Mouse (Mus musculus) embryonic facial prominence, embryonic 14.5 days (tissue): ENCODE measurements around the gene Trpc4ap. TPM values are rescaled to one million over a fixed set of nuclear protein-coding genes. Genes with fewer than 3 reads are reported as not detected.
A peak's percentile ranks its signal among the peaks of the same experiment; 100 is the strongest.

Experiments used
- ATAC-seq: fragments of 200-750 bp; cut with Nextera tagmentation; 2 replicates; pipeline ENCODE4 v1.8.0; 2017; ENCODE audit warnings: low read depth, moderate number of reproducible peaks, moderate TSS enrichment
- DNase-seq: peaks from one replicate; pipeline ENCODE4 v3.0.0-alpha.2; 2015; ENCODE audit warnings: low spot score
- H3K27ac ChIP-seq: fragments of 300-500 bp; sonication (generic); replicated peaks from 2 replicates; pipeline ENCODE4 v1.5.1; 2014; ENCODE audit warnings: low read depth, mild to moderate bottlenecking, low read length, moderate library complexity
- H3K27me3 ChIP-seq: fragments of 300-500 bp; sonication (generic); replicated peaks from 2 replicates; pipeline ENCODE4 v1.6.1; 2014; ENCODE audit warnings: low read length; ENCODE audit not compliant: control insufficient read depth, insufficient read depth
- H3K36me3 ChIP-seq: fragments of 300-500 bp; sonication (generic); 2 replicates; pipeline ENCODE4 v1.6.1; 2014; ENCODE audit warnings: low read length, mixed read lengths; ENCODE audit not compliant: control insufficient read depth, insufficient read depth
- H3K4me1 ChIP-seq: fragments of 300-500 bp; sonication (generic); 2 replicates; pipeline ENCODE4 v1.6.1; 2014; ENCODE audit warnings: antibody characterized with exemption, low read length; ENCODE audit not compliant: control insufficient read depth, insufficient read depth
- H3K4me2 ChIP-seq: fragments of 300-500 bp; sonication (generic); 2 replicates; pipeline ENCODE4 v1.6.1; 2014; ENCODE audit warnings: low read depth, mild to moderate bottlenecking, low read length, moderate library complexity, mixed read lengths
- H3K4me3 ChIP-seq: fragments of 300-500 bp; sonication (generic); 2 replicates; pipeline ENCODE4 v1.5.1; 2014; ENCODE audit warnings: low read depth, mild to moderate bottlenecking, low read length
- H3K9ac ChIP-seq: fragments of 300-500 bp; sonication (generic); 2 replicates; pipeline ENCODE4 v1.6.1; 2014; ENCODE audit warnings: low read depth, mild to moderate bottlenecking, low read length, moderate library complexity, mixed read lengths
- H3K9me3 ChIP-seq: fragments of 300-500 bp; sonication (generic); 2 replicates; pipeline ENCODE4 v1.6.1; 2016; ENCODE audit warnings: low read length; ENCODE audit not compliant: control insufficient read depth
- WGBS: fragments of 180-500 bp; shearing (Covaris S2); extraction: QIAGEN DNeasy Blood & Tissue Kit; methylation state at CpG from one replicate; pipeline ENCODE4 v1.1.7; 2014; 5-methylcytosine and 5-hydroxymethylcytosine counted together
- polyA plus RNA-seq: library from polyadenylated mRNA; unstranded; fragments of >200 nt; fragmentation: Nextera tagmentation; extraction: Ambion mirVana; gene quantifications from 2 replicates; pipeline ENCODE4 v1.2.1, GENCODE M21; 2014

Trpc4ap gene
- polyA plus RNA-seq, 1 experiment from 2014 or later: 131 TPM

DNA sequence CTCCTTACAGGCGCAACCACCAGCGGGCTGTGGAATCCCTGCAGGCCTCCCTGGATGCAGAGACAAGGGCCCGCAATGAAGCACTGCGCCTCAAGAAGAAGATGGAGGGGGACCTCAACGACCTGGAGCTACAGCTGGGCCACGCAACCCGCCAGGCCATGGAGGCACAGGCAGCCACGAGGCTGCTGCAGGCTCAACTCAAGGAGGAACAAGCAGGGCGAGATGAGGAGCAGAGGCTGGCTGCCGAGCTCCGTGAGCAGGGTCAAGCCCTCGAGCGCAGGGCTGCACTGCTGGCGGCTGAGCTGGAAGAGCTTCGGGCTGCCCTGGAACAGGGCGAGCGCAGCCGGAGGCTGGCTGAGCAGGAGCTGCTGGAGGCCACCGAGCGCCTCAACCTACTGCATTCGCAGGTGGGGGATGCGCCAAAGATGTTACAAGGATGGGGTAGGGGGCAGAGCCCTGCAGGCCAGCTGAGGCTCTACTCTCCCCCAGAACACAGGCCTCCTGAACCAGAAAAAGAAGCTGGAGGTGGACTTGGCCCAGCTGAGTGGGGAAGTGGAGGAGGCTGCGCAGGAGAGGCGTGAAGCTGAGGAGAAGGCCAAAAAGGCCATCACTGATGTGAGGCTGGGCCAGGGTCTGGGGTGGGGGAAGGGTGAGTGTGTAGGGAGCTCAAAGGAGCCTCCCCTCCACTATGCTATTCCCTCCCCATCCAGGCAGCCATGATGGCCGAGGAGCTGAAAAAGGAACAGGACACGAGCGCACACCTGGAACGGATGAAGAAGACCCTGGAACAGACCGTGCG is 59.8 kb downstream of the Trpc4ap start:
- Histone ChIP-seq H3K36me3 (peaks cover 61% of the 10 kb centered on the region), H3K9ac (no peak overlapping the region), H3K9me3 (no peaks in the 10 kb centered on the region), H3K27me3 (peaks cover 67% of the 10 kb centered on the region), H3K27ac (no peak overlapping the region), H3K4me1 (0 out of 2 replicates have a peak, but pooled peaks cover 8% of the 10 kb centered on the region), H3K4me2 (no peak overlapping the region), H3K4me3 (no peak overlapping the region)
- DNase-seq (no peak), ATAC-seq (no peak)
- 68% methylated on average over 30 of the region's 30 CpGs for WGBS

DNA sequence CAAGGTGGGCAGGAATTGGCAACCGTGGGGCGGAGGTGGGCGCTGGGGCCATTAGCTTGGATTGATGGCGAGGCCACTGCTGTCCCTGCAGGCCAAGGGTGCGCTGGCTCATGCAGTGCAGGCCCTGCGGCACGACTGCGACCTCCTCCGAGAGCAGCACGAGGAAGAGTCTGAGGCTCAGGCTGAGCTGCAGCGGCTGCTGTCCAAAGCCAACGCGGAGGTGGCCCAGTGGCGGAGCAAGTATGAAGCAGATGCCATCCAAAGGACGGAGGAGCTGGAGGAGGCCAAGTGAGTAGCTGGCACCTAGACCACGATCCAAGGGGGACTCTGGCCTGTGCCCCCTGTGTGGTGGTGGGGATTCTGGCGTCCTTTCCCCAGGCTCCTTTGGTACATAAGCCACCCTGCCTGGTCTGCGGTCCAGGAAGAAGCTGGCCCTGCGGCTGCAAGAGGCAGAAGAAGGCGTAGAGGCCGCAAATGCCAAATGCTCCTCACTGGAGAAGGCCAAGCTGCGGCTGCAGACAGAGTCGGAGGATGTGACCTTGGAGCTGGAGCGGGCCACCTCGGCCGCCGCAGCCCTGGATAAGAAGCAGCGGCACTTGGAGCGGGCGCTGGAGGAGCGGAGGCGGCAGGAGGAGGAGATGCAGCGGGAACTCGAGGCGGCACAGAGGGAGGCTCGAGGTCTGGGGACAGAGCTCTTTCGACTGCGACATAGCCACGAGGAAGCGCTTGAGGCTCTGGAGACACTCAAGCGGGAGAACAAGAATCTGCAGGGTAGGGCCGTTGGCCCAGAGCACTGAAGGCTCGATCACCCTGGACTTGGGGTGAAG is 61.4 kb downstream of the Trpc4ap start:
- Histone ChIP-seq H3K36me3 (peaks cover 46% of the 10 kb centered on the region), H3K27ac (no peak overlapping the region), H3K9me3 (no peaks in the 10 kb centered on the region), H3K4me1 (0 out of 2 replicates have a peak, but pooled peaks cover 8% of the 10 kb centered on the region), H3K4me3 (no peak overlapping the region), H3K27me3 (peaks cover 67% of the 10 kb centered on the region), H3K9ac (no peak overlapping the region; the same call in 1 of the 2 replicates), H3K4me2 (no peak overlapping the region)
- ATAC-seq (no peak), DNase-seq (no peak)
- whole genome bisulfite sequencing: 31% methylated on average over 37 of the region's 43 CpGs

DNA sequence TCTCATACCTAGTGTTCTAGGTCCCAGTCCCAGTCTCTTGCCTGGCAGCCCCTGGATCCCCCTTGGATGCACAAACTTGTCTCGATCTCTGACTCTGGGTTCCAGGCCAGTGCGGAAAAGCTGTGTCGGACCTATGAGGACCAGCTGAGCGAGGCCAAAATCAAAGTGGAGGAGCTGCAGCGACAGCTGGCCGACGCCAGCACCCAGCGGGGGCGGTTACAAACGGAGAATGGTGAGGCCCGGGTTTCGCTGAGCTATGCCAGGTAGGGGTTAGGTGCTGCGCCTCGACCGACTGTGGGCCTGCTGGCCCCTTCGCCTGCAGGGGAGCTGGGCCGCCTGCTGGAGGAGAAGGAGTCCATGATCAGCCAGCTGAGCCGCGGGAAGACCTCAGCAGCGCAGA is 62.0 kb downstream of the Trpc4ap start:
- ATAC-seq: no peak
- no peak overlapping the region for H3K4me2 ChIP-seq
- no peak overlapping the region for H3K27ac ChIP-seq
- H3K9me3 ChIP-seq: no peaks in the 10 kb centered on the region
- peaks cover 67% of the 10 kb centered on the region for H3K27me3 ChIP-seq
- H3K9ac ChIP-seq: no peak overlapping the region; the same call in 1 of the 2 replicates
- H3K4me3 ChIP-seq: no peak overlapping the region
- H3K4me1 ChIP-seq: 0 out of 2 replicates have a peak, but pooled peaks cover 8% of the 10 kb centered on the region
- 45% methylated on average over 9 of the region's 20 CpGs for WGBS
- H3K36me3 ChIP-seq: peaks cover 40% of the 10 kb centered on the region
- no peak for DNase-seq

DNA sequence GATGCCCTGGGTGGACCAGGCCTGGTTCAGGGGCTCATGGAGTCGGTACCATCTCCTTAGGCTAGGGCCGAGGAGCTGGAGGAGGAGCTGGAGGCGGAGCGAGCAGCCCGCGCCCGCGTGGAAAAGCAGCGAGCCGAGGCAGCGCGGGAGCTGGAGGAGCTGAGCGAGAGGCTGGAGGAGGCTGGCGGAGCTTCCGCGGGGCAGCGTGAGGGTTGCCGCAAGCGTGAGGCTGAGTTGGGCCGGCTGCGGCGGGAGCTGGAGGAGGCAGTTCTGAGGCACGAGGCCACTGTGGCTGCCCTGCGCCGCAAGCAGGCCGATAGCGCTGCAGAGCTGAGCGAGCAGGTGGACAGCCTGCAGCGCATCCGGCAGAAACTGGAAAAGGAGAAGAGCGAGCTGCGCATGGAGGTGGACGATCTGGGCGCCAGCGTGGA is 62.9 kb downstream of the Trpc4ap start:
- Histone ChIP-seq H3K27ac (no peak overlapping the region), H3K4me1 (0 out of 2 replicates have a peak, but pooled peaks cover 8% of the 10 kb centered on the region), H3K9ac (peak overlapping the region; percentile 59), H3K4me3 (peak overlapping the region; percentile 37), H3K36me3 (peaks cover 31% of the 10 kb centered on the region), H3K27me3 (peaks cover 64% of the 10 kb centered on the region), H3K9me3 (no peaks in the 10 kb centered on the region), H3K4me2 (peak overlapping the region; percentile 81)
- DNase-seq (peak; percentile 66), ATAC-seq (peak; percentile 50)
- 2% methylated on average over 14 of the region's 35 CpGs for WGBS

DNA sequence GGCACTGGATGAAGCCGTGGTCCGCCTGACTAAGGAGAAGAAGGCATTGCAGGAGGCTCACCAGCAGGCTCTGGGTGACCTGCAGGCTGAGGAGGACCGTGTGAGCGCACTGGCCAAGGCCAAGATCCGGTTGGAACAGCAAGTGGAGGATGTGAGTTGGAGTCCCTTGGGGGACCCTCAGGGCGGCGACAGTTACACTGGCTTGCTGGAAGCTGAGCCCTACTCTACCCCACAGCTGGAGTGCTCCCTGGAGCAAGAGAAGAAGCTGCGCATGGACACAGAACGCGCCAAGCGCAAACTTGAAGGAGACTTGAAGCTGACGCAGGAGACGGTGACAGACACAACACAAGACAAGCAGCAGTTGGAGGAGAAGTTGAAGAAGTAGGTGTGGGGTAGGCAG is 63.7 kb downstream of the Trpc4ap start:
- Histone ChIP-seq H3K9ac (no peak overlapping the region), H3K9me3 (no peaks in the 10 kb centered on the region), H3K4me3 (no peak overlapping the region), H3K27me3 (peaks cover 57% of the 10 kb centered on the region), H3K4me1 (0 out of 2 replicates have a peak, but pooled peaks cover 8% of the 10 kb centered on the region), H3K4me2 (0 out of 2 replicates have a peak overlapping the region, but pooled peaks have one; percentile 81), H3K27ac (no peak overlapping the region), H3K36me3 (peaks cover 23% of the 10 kb centered on the region)
- DNase-seq (no peak), ATAC-seq (no peak)
- 71% methylated on average over 13 of the region's 13 CpGs for WGBS

DNA sequence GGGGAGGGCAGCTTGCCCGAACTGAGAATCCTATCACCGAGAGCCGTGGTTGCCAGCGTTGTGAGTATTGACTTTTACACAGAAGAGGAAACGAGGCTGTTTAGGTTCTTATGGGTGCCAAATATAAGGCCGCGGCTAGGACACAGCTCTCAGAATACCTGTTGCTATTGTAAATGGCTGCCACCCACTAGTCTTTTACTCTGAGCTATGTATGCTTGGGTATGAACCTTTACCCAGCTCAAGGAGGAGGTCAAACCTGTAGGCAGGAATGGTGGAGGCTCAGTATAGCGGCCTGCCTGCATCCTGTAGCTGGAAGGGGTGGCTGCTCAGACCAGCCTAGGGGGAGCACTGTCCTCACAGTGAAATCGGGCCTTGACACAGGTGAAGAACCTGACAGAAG is 64.1 kb downstream of the Trpc4ap start:
- Histone ChIP-seq H3K9me3 (no peaks in the 10 kb centered on the region), H3K36me3 (peaks cover 19% of the 10 kb centered on the region; the same call in 1 of the 2 replicates)

DNA sequence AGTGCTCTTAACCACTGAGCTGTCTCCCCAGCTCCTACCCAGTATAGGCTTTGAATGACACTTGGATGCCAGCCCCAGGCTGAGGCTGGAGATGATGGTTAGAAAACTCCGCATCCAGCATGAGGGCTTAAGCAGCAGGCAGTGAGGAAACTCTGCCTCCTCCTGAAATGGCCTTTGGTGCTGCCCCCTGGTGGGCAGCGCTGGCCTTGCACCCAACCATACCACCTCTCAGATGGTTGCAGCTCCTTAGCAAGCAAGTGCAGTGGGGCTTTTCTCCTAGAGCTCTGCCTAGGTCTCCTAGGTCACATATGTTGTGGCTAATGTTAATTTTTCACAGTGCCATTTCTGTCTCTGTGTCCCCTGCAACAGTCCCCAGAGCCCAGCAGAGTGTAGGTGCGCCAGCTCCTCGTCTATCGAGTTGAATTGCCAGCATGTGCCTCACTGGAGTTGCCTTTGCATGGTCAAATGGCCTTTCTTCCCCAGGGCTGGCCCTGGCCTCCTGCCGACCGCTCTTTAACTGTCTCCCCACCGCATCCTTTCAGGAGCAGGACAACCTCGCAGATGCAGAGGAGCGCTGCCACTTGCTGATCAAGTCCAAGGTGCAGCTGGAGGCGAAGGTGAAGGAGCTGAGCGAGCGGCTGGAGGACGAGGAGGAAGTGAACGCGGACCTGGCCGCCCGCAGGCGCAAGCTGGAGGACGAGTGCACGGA is 65.0 kb downstream of the Trpc4ap start:
- Histone ChIP-seq H3K4me3 (no peak overlapping the region), H3K9me3 (no peaks in the 10 kb centered on the region), H3K36me3 (peaks cover 10% of the 10 kb centered on the region; the same call in 1 of the 2 replicates), H3K9ac (no peak overlapping the region), H3K27ac (no peak overlapping the region), H3K27me3 (peaks cover 46% of the 10 kb centered on the region), H3K4me1 (0 out of 2 replicates have a peak, but pooled peaks cover 8% of the 10 kb centered on the region), H3K4me2 (no peak overlapping the region)
- ATAC-seq: no peak
- peak; percentile 61 for DNase-seq
- WGBS: 54% methylated on average over 21 of the region's 21 CpGs

More for the DNA sequence above, 64.1 kb downstream of the Trpc4ap start:
- DNase-seq: no peak
- H3K27me3 ChIP-seq: peaks cover 55% of the 10 kb centered on the region
- no peak overlapping the region for H3K4me2 ChIP-seq
- H3K9ac ChIP-seq: no peak overlapping the region
- no peak for ATAC-seq
- H3K27ac ChIP-seq: no peak overlapping the region
- WGBS: 89% methylated on average over 9 of the region's 9 CpGs
- 0 out of 2 replicates have a peak, but pooled peaks cover 8% of the 10 kb centered on the region for H3K4me1 ChIP-seq
- H3K4me3 ChIP-seq: no peak overlapping the region

DNA sequence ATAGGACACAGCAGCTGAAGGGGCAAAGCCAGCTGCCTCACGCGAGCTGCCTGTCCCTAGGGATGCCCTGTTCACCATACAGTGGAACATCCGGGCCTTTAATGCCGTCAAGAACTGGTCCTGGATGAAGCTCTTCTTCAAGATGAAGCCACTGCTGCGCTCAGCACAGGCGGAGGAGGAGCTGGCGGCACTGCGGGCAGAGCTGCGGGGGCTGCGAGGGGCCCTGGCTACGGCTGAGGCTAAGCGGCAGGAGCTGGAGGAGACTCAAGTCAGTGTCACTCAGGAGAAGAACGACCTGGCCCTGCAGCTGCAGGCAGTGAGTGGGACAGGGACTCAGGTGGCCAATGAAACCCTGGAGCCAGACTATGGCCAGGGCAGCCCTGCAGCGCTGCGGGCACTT is 65.9 kb downstream of the Trpc4ap start:
- no peak overlapping the region for H3K4me2 ChIP-seq
- H3K9ac ChIP-seq: no peak overlapping the region
- WGBS: 45% methylated on average over 15 of the region's 15 CpGs
- peaks cover 1% of the 10 kb centered on the region; the same call in 1 of the 2 replicates for H3K36me3 ChIP-seq
- peaks cover 36% of the 10 kb centered on the region for H3K27me3 ChIP-seq
- ATAC-seq (no peak), DNase-seq (no peak)
- H3K9me3 ChIP-seq: no peaks in the 10 kb centered on the region
- 0 out of 2 replicates have a peak, but pooled peaks cover 8% of the 10 kb centered on the region for H3K4me1 ChIP-seq
- H3K27ac ChIP-seq: no peak overlapping the region
- no peak overlapping the region for H3K4me3 ChIP-seq
